Mouse (Mus musculus): ENCODE results near the gene Sgk1. TPM values are rescaled to one million over a fixed set of nuclear protein-coding genes. Genes with fewer than 3 reads are reported as not detected.
A peak's percentile ranks its signal among the peaks of the same experiment; 100 is the strongest.

Gene Sgk1
- total and polyA plus RNA-seq, 2 experiments from 2014 or later = 46.6 to 65.4 TPM

GRCm38 (mm10) chr10:21988489-21988888, 106.5 kb downstream of the Sgk1 start:
- no peak overlapping the region for H3K27ac ChIP-seq (ENCODE audit: low read depth, low read length)
- no peaks in the 10 kb centered on the region for H3K4me1 ChIP-seq (ENCODE audit: insufficient read depth, low read length)
- no peak overlapping the region for H3K4me3 ChIP-seq (ENCODE audit: low read depth, low read length)
- TF ChIP-seq CTCF (IDR thresholded peaks at IDR 0.05) = no peak
- no peak for ATAC-seq (ENCODE audit: low FRiP score)
- 74% methylated on average over 5 of the region's 5 CpGs for WGBS
- H3K27me3 ChIP-seq (ENCODE audit: insufficient read depth, low read length) = no peaks in the 10 kb centered on the region
- no peaks in the 10 kb centered on the region for H3K36me3 ChIP-seq (ENCODE audit: insufficient read depth, low read length)
- no peak for DNase-seq (ENCODE audit: low spot score)
- H3K9ac ChIP-seq (replicated peaks; ENCODE audit: low read length, poor library complexity, severe bottlenecking) = no peak overlapping the region
- H3K4me2 ChIP-seq (ENCODE audit: low read depth, low read length, poor library complexity, severe bottlenecking) = no peak overlapping the region
- no peaks in the 10 kb centered on the region for H3K9me3 ChIP-seq (ENCODE audit: low read length)

DNA sequence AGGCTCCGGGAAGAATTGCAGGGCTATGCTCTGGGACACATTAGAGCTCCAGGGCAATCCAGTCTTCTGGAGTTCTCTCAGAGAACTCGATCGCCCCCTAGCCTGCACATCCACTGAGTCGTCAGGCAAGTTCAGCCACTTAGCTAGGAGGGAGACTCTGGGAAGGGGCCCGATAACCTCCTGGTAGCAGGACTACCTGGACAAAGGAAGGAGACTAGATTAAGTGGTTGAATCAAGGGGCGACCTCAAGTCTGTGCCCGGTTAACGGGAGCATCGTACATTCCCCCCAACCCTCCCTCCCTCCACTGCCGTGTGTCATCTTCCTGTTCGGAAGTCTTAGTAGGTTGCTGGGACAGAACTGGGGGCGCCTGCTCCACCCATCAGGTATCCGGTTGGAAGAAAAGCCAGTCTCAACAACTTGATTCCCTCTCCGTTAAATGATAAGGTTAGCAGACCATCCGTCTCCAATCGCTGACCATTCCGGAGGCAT, 109.4 kb downstream of the Sgk1 start:
- H3K27me3 ChIP-seq (ENCODE audit: insufficient read depth, low read length) = no peaks in the 10 kb centered on the region
- TF ChIP-seq CTCF (IDR thresholded peaks at IDR 0.05) = peak; percentile 77
- DNase-seq (ENCODE audit: low spot score) = peak; percentile 86
- no peak overlapping the region for H3K9ac ChIP-seq (replicated peaks; ENCODE audit: low read length, poor library complexity, severe bottlenecking)
- peak overlapping the region; percentile 23 for H3K4me2 ChIP-seq (ENCODE audit: low read depth, low read length, poor library complexity, severe bottlenecking)
- H3K36me3 ChIP-seq (ENCODE audit: insufficient read depth, low read length) = 0 out of 2 replicates have a peak, but pooled peaks cover 1% of the 10 kb centered on the region
- H3K4me3 ChIP-seq (ENCODE audit: low read depth, low read length) = no peak overlapping the region
- no peak for ATAC-seq (ENCODE audit: low FRiP score)
- 25% methylated on average over 17 of the region's 17 CpGs for WGBS
- no peaks in the 10 kb centered on the region for H3K4me1 ChIP-seq (ENCODE audit: insufficient read depth, low read length)
- no peak overlapping the region for H3K27ac ChIP-seq (ENCODE audit: low read depth, low read length)
- no peaks in the 10 kb centered on the region for H3K9me3 ChIP-seq (ENCODE audit: low read length)

DNA sequence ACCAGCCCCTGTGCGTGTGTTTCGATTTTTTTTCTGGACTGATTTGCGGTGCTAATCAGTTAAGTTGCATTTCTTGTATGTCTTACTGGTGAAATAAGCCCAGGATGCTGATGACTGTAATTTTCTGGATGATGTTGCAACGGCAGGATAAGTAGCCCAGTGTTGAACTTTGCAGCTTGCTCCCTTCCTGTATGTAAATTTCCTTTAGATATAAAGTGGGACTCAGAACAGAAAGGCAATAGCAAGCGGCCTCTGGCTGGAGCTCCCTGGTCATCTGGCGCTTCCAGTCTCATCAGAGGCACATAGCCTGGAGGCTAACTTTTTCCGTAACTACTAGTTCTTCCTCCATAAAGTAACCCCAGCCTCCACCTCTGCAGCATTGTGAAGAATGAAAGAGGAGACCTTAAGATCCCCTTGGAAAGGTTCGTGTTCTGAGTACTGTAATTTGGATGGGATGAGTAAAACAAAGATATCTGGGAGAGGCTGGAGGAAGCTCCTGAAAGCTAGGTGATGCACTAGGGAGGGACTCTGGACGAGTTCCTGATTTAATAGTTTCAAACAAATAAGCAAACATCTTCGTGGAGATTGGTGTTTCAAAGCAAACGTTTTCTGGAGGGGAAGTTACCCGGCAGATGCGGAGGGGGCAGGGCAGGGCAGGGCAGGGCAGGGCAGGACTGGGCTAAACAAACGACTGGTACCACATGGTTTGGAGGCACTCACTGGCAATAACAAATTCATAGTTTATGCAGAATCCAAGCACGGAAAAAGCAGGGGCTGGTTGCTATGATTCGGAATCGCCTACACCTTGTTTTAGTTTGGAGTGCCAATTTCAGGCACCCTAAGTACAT, 110.2 kb downstream of the Sgk1 start:
- Histone ChIP-seq H3K27me3 (ENCODE audit: insufficient read depth, low read length) (no peaks in the 10 kb centered on the region), H3K4me2 (ENCODE audit: low read depth, low read length, poor library complexity, severe bottlenecking) (peak overlapping the region; percentile 99), H3K9ac (replicated peaks; ENCODE audit: low read length, poor library complexity, severe bottlenecking) (0 out of 2 replicates have a peak overlapping the region, but pooled peaks have one; percentile 24), H3K36me3 (ENCODE audit: insufficient read depth, low read length) (peaks cover 8% of the 10 kb centered on the region; the same call in 1 of the 2 replicates), H3K27ac (ENCODE audit: low read depth, low read length) (no peak overlapping the region), H3K9me3 (ENCODE audit: low read length) (no peaks in the 10 kb centered on the region), H3K4me1 (ENCODE audit: insufficient read depth, low read length) (no peaks in the 10 kb centered on the region), H3K4me3 (ENCODE audit: low read depth, low read length) (peak overlapping the region; percentile 56; the same call in 1 of the 2 replicates)
- no peak for TF ChIP-seq CTCF (IDR thresholded peaks at IDR 0.05)
- DNase-seq (ENCODE audit: low spot score) (no peak), ATAC-seq (ENCODE audit: low FRiP score) (no peak)
- 25% methylated on average over 17 of the region's 17 CpGs for WGBS

GRCm38 (mm10) chr10:21992834-21993514, 111.0 kb downstream of the Sgk1 start:
- 2% methylated on average over 30 of the region's 30 CpGs for WGBS
- Histone ChIP-seq H3K4me3 (ENCODE audit: low read depth, low read length) (peak overlapping the region; percentile 56), H3K4me2 (ENCODE audit: low read depth, low read length, poor library complexity, severe bottlenecking) (peak overlapping the region; percentile 99), H3K36me3 (ENCODE audit: insufficient read depth, low read length) (peaks cover 15% of the 10 kb centered on the region; the same call in 1 of the 2 replicates), H3K27me3 (ENCODE audit: insufficient read depth, low read length) (no peaks in the 10 kb centered on the region), H3K9me3 (ENCODE audit: low read length) (no peaks in the 10 kb centered on the region), H3K27ac (ENCODE audit: low read depth, low read length) (0 out of 2 replicates have a peak overlapping the region, but pooled peaks have one; percentile 26), H3K4me1 (ENCODE audit: insufficient read depth, low read length) (no peaks in the 10 kb centered on the region), H3K9ac (replicated peaks; ENCODE audit: low read length, poor library complexity, severe bottlenecking) (0 out of 2 replicates have a peak overlapping the region, but pooled peaks have one; percentile 24)
- DNase-seq (ENCODE audit: low spot score) (peak; percentile 86), ATAC-seq (ENCODE audit: low FRiP score) (peak; percentile 44; the same call in 1 of the 2 replicates)
- TF ChIP-seq CTCF (IDR thresholded peaks at IDR 0.05) = peak; percentile 77

DNA sequence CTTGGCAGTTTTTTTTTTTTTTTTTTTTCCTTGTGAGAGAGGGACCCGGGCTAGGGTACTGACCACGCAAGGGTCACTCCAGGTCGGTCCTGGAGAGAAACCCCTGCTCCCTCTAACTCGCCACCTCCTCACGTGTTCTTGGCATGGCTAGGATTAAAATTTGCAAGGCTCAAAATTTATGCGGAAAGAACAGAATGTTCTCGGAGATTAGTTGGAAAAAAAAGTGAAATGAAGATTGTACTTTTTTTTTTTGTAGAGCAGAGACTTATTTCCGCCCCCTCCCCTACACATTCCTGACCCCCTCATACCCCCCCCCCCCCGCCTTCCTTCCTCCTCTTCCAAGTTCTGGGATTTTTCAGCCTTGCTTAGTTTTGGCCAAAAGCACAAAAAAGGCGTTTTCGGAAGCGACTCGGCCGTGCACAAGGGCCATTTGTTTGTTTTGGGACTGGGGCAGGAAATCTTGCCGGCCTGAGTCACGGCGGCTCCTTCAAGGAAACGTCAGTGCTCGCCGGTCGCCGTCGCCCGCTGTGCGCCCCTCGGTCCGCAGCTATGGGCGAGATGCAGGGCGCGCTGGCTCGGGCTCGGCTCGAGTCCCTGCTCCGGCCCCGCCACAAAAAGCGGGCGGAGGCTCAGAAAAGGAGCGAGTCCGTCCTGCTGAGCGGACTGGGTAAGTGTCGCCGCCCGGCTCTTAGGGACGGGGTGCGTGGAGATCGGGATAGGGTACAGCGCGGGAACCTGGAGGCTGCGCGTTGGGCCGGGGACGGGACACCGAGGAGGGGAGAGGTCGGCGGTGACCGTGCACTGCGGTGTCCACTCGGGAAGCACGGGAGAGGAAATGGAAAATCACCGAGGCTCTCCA, 111.8 kb downstream of the Sgk1 start:
- peak; percentile 53 for ATAC-seq (ENCODE audit: low FRiP score)

More for the DNA sequence above, 111.8 kb downstream of the Sgk1 start:
- Histone ChIP-seq H3K36me3 (ENCODE audit: insufficient read depth, low read length) (peaks cover 15% of the 10 kb centered on the region; the same call in 1 of the 2 replicates), H3K27me3 (ENCODE audit: insufficient read depth, low read length) (no peaks in the 10 kb centered on the region), H3K4me3 (ENCODE audit: low read depth, low read length) (peak overlapping the region; percentile 56), H3K9ac (replicated peaks; ENCODE audit: low read length, poor library complexity, severe bottlenecking) (peak overlapping the region; percentile 80), H3K4me2 (ENCODE audit: low read depth, low read length, poor library complexity, severe bottlenecking) (peak overlapping the region; percentile 99), H3K4me1 (ENCODE audit: insufficient read depth, low read length) (no peaks in the 10 kb centered on the region), H3K9me3 (ENCODE audit: low read length) (no peaks in the 10 kb centered on the region), H3K27ac (ENCODE audit: low read depth, low read length) (peak overlapping the region; percentile 73)
- no peak for TF ChIP-seq CTCF (IDR thresholded peaks at IDR 0.05)
- WGBS = under 1% methylated on average over 60 of the region's 60 CpGs
- DNase-seq (ENCODE audit: low spot score) = peak; percentile 37

Data from midbrain, postnatal 0 days (tissue).